Mouse (Mus musculus) Patski (cell line): Measurements from ENCODE around the gene Trim11. TPM values are rescaled to one million over a fixed set of nuclear protein-coding genes. Genes with fewer than 3 reads are reported as not detected.

Experiments used
- ATAC-seq: fragments of 100-300 bp; one replicate; pipeline ENCODE4 v1.8.0; 2021
- CTCF ChIA-PET: fragments of 350-600 bp; sonication (Branson Sonifier 250); formaldehyde crosslinking; loops from one replicate; lab custom pipeline; 2022; ENCODE audit warnings: inconsistent platforms; lab: Charles Lee
- POLR2A ChIA-PET: fragments of 350-600 bp; sonication (Branson Sonifier 250); formaldehyde crosslinking; loops from one replicate; lab custom pipeline; 2022; ENCODE audit warnings: antibody characterized with exemption, inconsistent platforms; lab: Charles Lee
- DNase-seq: peaks from one replicate; pipeline ENCODE4 v3.0.0-alpha.2; 2011; ENCODE audit warnings: low read depth, low spot score
- H3K27me3 ChIP-seq: fragments of 371-371 bp; one replicate; pipeline ENCODE4 v1.5.1; 2021
- CTCF ChIP-seq: fragments of 100-300 bp; IDR thresholded peaks from one replicate; pipeline ENCODE4 v1.5.1; 2021
- in situ Hi-C: fragments of 300-500 bp; cut with MboI; formaldehyde crosslinking; loops from 3 replicates; pipeline ENCODE4 v1.11.1; 2018; ENCODE audit warnings: low pct_unique_long_range_greater_than_20kb, mixed read lengths
- polyA plus RNA-seq: library from polyadenylated mRNA; unstranded; gene quantifications from one replicate; pipeline ENCODE4 v1.2.3, GENCODE M21; 2021

The Trim11 gene
- polyA plus RNA-seq, 1 experiment from 2014 or later: 29.2 TPM

GRCm38 (mm10) chr11:58965001-58965760 lies 12.7 kb upstream of the Trim11 start:
- H3K27me3 ChIP-seq: no peaks in the 10 kb centered on the region
- CTCF ChIA-PET: no interaction called here
- ATAC-seq (no peak), DNase-seq (no peak)
- POLR2A ChIA-PET: no interaction called here
- no peak for TF ChIP-seq CTCF
- in situ Hi-C loops: no loop called here

GRCm38 (mm10) chr11:58967346-58967745 lies 10.5 kb upstream of the Trim11 start:
- ATAC-seq: no peak
- no peak for DNase-seq
- CTCF ChIA-PET: interaction anchor here (0.8 to 1.8 kb wide), 3 partner anchors 10 to 23 kb away, joined by 3 to 8 read pairs (median 5); partner anchors contain the start of gene Trim11
- H3K27me3 ChIP-seq: no peaks in the 10 kb centered on the region
- POLR2A ChIA-PET: interaction anchor here (0.9 kb wide), 1 partner anchor 11 kb away, joined by 3 read pairs; no protein-coding TSS in a partner anchor
- no peak for TF ChIP-seq CTCF
- in situ Hi-C loops: no loop called here

DNA sequence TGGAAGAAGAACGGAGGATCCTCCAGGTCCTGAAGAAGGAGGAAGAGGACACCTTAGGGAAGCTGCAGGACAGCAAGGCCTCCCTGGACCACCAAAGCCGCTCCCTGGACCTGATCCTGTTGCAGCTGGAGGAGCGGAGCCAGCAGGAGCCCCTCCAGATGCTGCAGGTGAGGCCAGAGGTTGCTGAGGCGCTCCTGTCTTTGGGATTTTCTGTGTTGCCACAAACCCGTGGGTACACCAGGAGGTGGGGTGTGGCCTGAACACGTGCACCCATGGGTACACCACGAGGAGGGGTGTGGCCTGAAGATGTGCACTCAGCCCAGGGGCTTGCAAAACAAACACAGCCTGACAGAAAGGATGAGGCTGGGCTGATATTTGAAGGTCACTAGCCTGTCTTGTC lies 9.3 kb upstream of the Trim11 start:
- ATAC-seq (no peak), DNase-seq (no peak)
- ChIA-PET POLR2A (interaction anchor here (1.6 kb wide), 1 partner anchor 9 kb away, joined by 4 read pairs; no protein-coding TSS in a partner anchor), CTCF (no interaction called here)
- in situ Hi-C loops: no loop called here
- TF ChIP-seq CTCF: no peak
- no peaks in the 10 kb centered on the region for H3K27me3 ChIP-seq

DNA sequence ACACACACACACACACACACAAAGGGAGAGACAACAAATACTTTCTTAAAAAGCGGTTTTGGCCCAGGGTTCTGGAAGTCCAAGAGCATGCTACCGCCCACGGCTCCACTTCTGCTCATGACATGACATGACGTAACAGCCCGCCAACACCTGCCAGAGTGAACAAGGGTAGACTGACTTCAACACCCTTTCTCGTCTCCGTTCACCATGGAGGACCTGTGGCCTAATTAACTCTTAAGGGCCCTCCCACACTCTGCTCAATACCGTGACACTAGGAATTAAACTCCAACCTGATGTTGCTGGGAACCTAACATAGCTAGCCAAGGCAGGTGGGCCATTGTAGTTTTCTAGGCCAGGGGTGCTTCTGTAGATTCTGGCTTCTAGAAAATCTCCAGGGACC lies 8.9 kb upstream of the Trim11 start:
- no peak for ATAC-seq
- no peaks in the 10 kb centered on the region for H3K27me3 ChIP-seq
- no peak for TF ChIP-seq CTCF
- DNase-seq: no peak
- CTCF ChIA-PET: interaction anchor here (0.7 kb wide), 1 partner anchor 13 kb away, joined by 3 read pairs; no protein-coding TSS in a partner anchor
- POLR2A ChIA-PET: interaction anchor here (1.6 kb wide), 1 partner anchor 9 kb away, joined by 4 read pairs; no protein-coding TSS in a partner anchor
- in situ Hi-C loops: no loop called here

DNA sequence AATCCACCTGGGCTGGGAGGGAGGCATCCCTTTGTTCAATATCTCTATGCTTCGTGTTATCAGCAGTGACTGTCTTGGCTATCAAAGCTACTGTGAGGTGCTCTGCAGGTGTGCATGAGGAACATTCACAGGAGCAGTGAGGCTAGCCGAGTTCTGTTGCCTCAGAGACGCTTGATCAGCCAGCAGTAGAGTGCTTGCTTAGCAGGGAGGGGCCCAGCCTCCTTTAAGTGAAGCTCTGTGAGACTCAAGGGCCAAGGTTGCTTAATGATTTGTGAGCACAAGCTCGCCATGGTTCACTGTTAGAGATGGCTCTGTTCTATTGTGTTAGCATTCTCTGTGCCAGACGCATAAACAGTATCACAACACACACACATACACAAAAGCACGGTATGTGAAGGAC lies 8.2 kb upstream of the Trim11 start:
- ChIA-PET POLR2A (interaction anchor here (1.6 kb wide), 1 partner anchor 10 kb away, joined by 4 read pairs; no protein-coding TSS in a partner anchor), CTCF (interaction anchor here (0.6 to 1.3 kb wide), 4 partner anchors 9 to 125 kb away, joined by 3 to 5 read pairs (median 4); no protein-coding TSS in a partner anchor)
- DNase-seq: no peak
- no peak for ATAC-seq
- TF ChIP-seq CTCF: no peak
- in situ Hi-C loops: no loop called here
- no peaks in the 10 kb centered on the region for H3K27me3 ChIP-seq

DNA sequence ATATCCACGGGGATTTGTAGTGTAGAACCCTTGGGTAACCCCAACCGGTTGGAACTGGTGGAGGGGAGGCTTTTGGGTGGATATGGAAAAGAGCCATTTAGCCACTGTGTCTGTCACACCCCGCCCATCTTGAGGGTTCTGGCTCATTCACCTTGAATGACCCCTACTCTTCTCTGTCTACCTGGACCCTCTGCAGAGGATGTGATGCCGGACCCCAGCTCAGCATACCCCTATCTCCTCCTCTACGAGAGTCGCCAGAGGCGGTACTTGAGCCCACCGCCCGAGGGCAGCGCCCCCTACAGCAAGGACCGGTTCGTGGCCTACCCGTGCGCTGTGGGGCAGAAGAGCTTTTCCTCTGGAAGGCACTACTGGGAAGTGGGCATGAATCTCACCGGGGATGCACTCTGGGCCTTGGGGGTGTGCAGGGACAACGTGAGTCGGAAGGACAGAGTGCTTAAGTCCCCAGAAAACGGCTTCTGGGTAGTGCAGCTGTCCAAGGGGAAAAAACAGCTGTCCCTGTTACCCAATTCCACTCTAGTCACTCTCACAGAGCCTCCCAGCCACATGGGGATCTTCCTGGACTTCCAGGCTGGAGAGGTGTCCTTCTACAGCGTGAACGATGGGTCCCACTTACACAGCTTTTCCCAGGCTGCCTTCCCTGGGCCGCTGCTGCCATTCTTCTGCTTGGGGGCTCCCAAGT lies 6.9 kb upstream of the Trim11 start:
- in situ Hi-C loops: no loop called here
- no peak for TF ChIP-seq CTCF
- ATAC-seq (no peak), DNase-seq (no peak)
- ChIA-PET POLR2A (no interaction called here), CTCF (interaction anchor here (1.3 kb wide), 2 partner anchors 8 to 11 kb away, joined by 4 to 5 read pairs; no protein-coding TSS in a partner anchor)
- no peaks in the 10 kb centered on the region for H3K27me3 ChIP-seq

- POLR2A ChIA-PET: interaction anchor here (0.6 kb wide), 1 partner anchor 780 kb away, joined by 3 read pairs; no protein-coding TSS in a partner anchor
- in situ Hi-C loops: no loop called here
- CTCF ChIA-PET: no interaction called here
- DNase-seq: no peak
- no peaks in the 10 kb centered on the region for H3K27me3 ChIP-seq
- ATAC-seq: no peak
- TF ChIP-seq CTCF: no peak
These were observed 6.1 kb upstream of the Trim11 start for GRCm38 (mm10) chr11:58971796-58972195.

- ATAC-seq (no peak), DNase-seq (no peak)
- no peaks in the 10 kb centered on the region for H3K27me3 ChIP-seq
- TF ChIP-seq CTCF: no peak
- in situ Hi-C loops: no loop called here
- ChIA-PET POLR2A (no interaction called here), CTCF (no interaction called here)
These were observed 3.5 kb upstream of the Trim11 start for GRCm38 (mm10) chr11:58974414-58974813.

GRCm38 (mm10) chr11:58977150-58977549 lies 743 bp upstream of the Trim11 start:
- H3K27me3 ChIP-seq: no peaks in the 10 kb centered on the region
- no peak for TF ChIP-seq CTCF
- ChIA-PET POLR2A (interaction anchor here (1.1 kb wide), 2 partner anchors 21 to 22 kb away, joined by 3 to 4 read pairs; partner anchors contain the start of genes Hist3h2a and Trim17), CTCF (interaction anchor here (0.9 to 3.0 kb wide), 4 partner anchors 10 to 49 kb away, joined by 3 to 8 read pairs (median 7); partner anchors contain the start of genes Hist3h2a and Trim17)
- ATAC-seq (peak; percentile 40), DNase-seq (no peak)
- in situ Hi-C loops: no loop called here

DNA sequence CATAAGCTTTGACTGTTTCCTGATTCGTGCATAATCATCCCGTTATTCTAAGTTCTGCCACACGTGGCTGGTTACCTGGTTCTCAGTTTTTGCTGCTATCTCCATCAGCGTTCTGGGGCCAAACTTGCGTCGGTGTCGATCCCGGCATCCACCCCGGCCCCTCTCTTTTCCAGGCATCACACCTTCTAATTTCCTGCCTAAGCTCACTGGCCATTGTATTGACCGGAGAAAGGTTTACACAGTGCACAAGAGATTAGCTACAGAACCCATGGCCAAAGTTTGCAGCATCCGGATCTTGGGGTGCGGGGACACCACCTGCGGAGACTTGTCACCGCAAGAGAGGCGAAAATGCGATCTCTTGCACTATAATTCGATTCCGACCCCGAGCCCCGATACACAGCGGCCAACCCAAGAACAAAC lies 276 bp upstream of the Trim11 start:
- ChIA-PET CTCF (interaction anchor here (0.9 to 3.0 kb wide), 5 partner anchors 10 to 63 kb away, joined by 3 to 8 read pairs (median 8); partner anchors contain the start of genes Hist3h2a and Trim17), POLR2A (interaction anchor here (0.6 to 1.4 kb wide), 4 partner anchors 11 to 73 kb away, joined by 3 to 4 read pairs (median 4); partner anchors contain the start of genes Hist3h2a and Trim17)
- no peak for TF ChIP-seq CTCF
- in situ Hi-C loops: no loop called here
- DNase-seq: no peak
- ATAC-seq: no peak
- no peaks in the 10 kb centered on the region for H3K27me3 ChIP-seq
